Mouse (Mus musculus) midbrain, embryonic 13.5 days (tissue): ENCODE results near the gene Nup214. TPM values are rescaled to one million over a fixed set of nuclear protein-coding genes. Genes with fewer than 3 reads are reported as not detected.

Source experiments
- ATAC-seq: fragments of 200-750 bp; cut with Nextera tagmentation; 2 replicates; pipeline ENCODE4 v1.8.0; 2017; ENCODE audit warnings: mild to moderate bottlenecking, moderate TSS enrichment, moderate library complexity
- H3K27ac ChIP-seq: fragments of 300-500 bp; sonication (generic); 2 replicates; pipeline ENCODE4 v1.5.1; 2015; ENCODE audit warnings: inconsistent platforms, mild to moderate bottlenecking, moderate library complexity
- H3K27me3 ChIP-seq: fragments of 300-500 bp; sonication (generic); 2 replicates; pipeline ENCODE4 v1.6.1; 2015; ENCODE audit warnings: mild to moderate bottlenecking, inconsistent platforms
- H3K36me3 ChIP-seq: fragments of 300-500 bp; sonication (generic); 2 replicates; pipeline ENCODE4 v1.6.1; 2015; ENCODE audit warnings: mild to moderate bottlenecking, inconsistent platforms
- H3K4me1 ChIP-seq: fragments of 300-500 bp; sonication (generic); replicated peaks from 2 replicates; pipeline ENCODE4 v1.6.1; 2015; ENCODE audit warnings: inconsistent platforms
- H3K4me2 ChIP-seq: fragments of 300-500 bp; sonication (generic); replicated peaks from 2 replicates; pipeline ENCODE4 v1.6.1; 2015; ENCODE audit warnings: moderate library complexity, mild to moderate bottlenecking, inconsistent platforms
- H3K4me3 ChIP-seq: fragments of 300-500 bp; sonication (generic); replicated peaks from 2 replicates; pipeline ENCODE4 v1.5.1; 2015; ENCODE audit warnings: mild to moderate bottlenecking, inconsistent platforms
- H3K9ac ChIP-seq: fragments of 300-500 bp; sonication (generic); replicated peaks from 2 replicates; pipeline ENCODE4 v1.6.1; 2015; ENCODE audit warnings: mild to moderate bottlenecking, inconsistent platforms
- H3K9me3 ChIP-seq: fragments of 300-500 bp; sonication (generic); 2 replicates; pipeline ENCODE4 v1.6.1; 2016; ENCODE audit warnings: mild to moderate bottlenecking, inconsistent platforms
- WGBS: fragments of 180-500 bp; shearing (Covaris S2); methylation state at CpG from one replicate; pipeline ENCODE4 v1.1.7; 2015; 5-methylcytosine and 5-hydroxymethylcytosine counted together
- polyA plus RNA-seq: library from polyadenylated mRNA; unstranded; fragments of >200 nt; fragmentation: Nextera tagmentation; extraction: Ambion mirVana; gene quantifications from 2 replicates; pipeline ENCODE4 v1.2.1, GENCODE M21; 2015

The Nup214 gene
- polyA plus RNA-seq, 1 experiment from 2014 or later, result 84.5 TPM

GRCm38 (mm10) chr2:32079191-32079725, 105.0 kb downstream of the Nup214 start:
- ATAC-seq, result no peak

GRCm38 (mm10) chr2:32080681-32081080, 106.4 kb downstream of the Nup214 start:
- H3K4me1 ChIP-seq, result peaks cover 21% of the 10 kb centered on the region
- no peak overlapping the region for H3K4me3 ChIP-seq
- H3K4me2 ChIP-seq, result no peak overlapping the region
- ATAC-seq, result no peak
- WGBS, result 89% methylated on average over 3 of the region's 3 CpGs
- H3K27me3 ChIP-seq, result peaks cover 55% of the 10 kb centered on the region
- no peak overlapping the region for H3K27ac ChIP-seq
- no peak overlapping the region for H3K9ac ChIP-seq
- H3K9me3 ChIP-seq, result no peaks in the 10 kb centered on the region
- no peaks in the 10 kb centered on the region for H3K36me3 ChIP-seq

More at GRCm38 (mm10) chr2:32079191-32079725, 105.0 kb downstream of the Nup214 start:
- H3K36me3 ChIP-seq, result no peaks in the 10 kb centered on the region
- WGBS, result 91% methylated on average over 14 of the region's 14 CpGs
- no peak overlapping the region for H3K4me3 ChIP-seq
- no peak overlapping the region for H3K27ac ChIP-seq
- H3K9ac ChIP-seq, result no peak overlapping the region
- H3K27me3 ChIP-seq, result peaks cover 43% of the 10 kb centered on the region
- no peak overlapping the region for H3K4me2 ChIP-seq
- peaks cover 19% of the 10 kb centered on the region for H3K4me1 ChIP-seq
- no peaks in the 10 kb centered on the region for H3K9me3 ChIP-seq

- no peaks in the 10 kb centered on the region for H3K36me3 ChIP-seq
- H3K27me3 ChIP-seq, result peaks cover 63% of the 10 kb centered on the region
- H3K27ac ChIP-seq, result no peak overlapping the region
- no peaks in the 10 kb centered on the region for H3K9me3 ChIP-seq
- no peak overlapping the region for H3K4me2 ChIP-seq
- ATAC-seq, result no peak
- H3K4me3 ChIP-seq, result no peak overlapping the region
- no peak overlapping the region for H3K9ac ChIP-seq
- 81% methylated on average over 14 of the region's 14 CpGs for WGBS
- H3K4me1 ChIP-seq, result peaks cover 21% of the 10 kb centered on the region
These were observed 107.2 kb downstream of the Nup214 start for GRCm38 (mm10) chr2:32081296-32081929.

- 45% methylated on average over 2 of the region's 2 CpGs for WGBS
- Histone ChIP-seq H3K27me3 (peaks cover 71% of the 10 kb centered on the region), H3K4me2 (peak overlapping the region; percentile 99; the same call in 1 of the 2 replicates), H3K9me3 (no peaks in the 10 kb centered on the region), H3K4me3 (no peak overlapping the region; the same call in 1 of the 2 replicates), H3K4me1 (peaks cover 21% of the 10 kb centered on the region), H3K9ac (no peak overlapping the region), H3K27ac (no peak overlapping the region), H3K36me3 (no peaks in the 10 kb centered on the region)
- ATAC-seq, result no peak
These were observed 108.0 kb downstream of the Nup214 start for GRCm38 (mm10) chr2:32082229-32082628.

- peak; percentile 16; the same call in 1 of the 2 replicates for ATAC-seq
- peak overlapping the region; percentile 65 for H3K4me3 ChIP-seq
- H3K9me3 ChIP-seq, result no peaks in the 10 kb centered on the region
- peaks cover 23% of the 10 kb centered on the region for H3K4me1 ChIP-seq
- no peaks in the 10 kb centered on the region for H3K36me3 ChIP-seq
- no peak overlapping the region for H3K27ac ChIP-seq
- WGBS, result 1% methylated on average over 88 of the region's 91 CpGs
- peak overlapping the region; percentile 99 for H3K4me2 ChIP-seq
- peaks cover 82% of the 10 kb centered on the region for H3K27me3 ChIP-seq
- peak overlapping the region; percentile 51 for H3K9ac ChIP-seq
These were observed 109.1 kb downstream of the Nup214 start for GRCm38 (mm10) chr2:32083159-32084011.

- peak; percentile 86 for ATAC-seq
- peaks cover 91% of the 10 kb centered on the region for H3K27me3 ChIP-seq
- H3K4me2 ChIP-seq, result peak within 1 kb of the TSS; percentile 99
- no peaks in the 10 kb centered on the region for H3K9me3 ChIP-seq
- H3K9ac ChIP-seq, result peak within 1 kb of the TSS; percentile 71
- H3K4me1 ChIP-seq, result peaks cover 29% of the 10 kb centered on the region
- under 1% methylated on average over 58 of the region's 68 CpGs for WGBS
- H3K27ac ChIP-seq, result no peak within 1 kb of the TSS
- H3K36me3 ChIP-seq, result no peaks in the 10 kb centered on the region
- peak within 1 kb of the TSS; percentile 65 for H3K4me3 ChIP-seq
These were observed 110.1 kb downstream of the Nup214 start, which contains the start of gene Fam78a for GRCm38 (mm10) chr2:32084111-32084871. Gene Fam78a, minus strand, starts transcription at chr2:32084857.

GRCm38 (mm10) chr2:32084872-32085199, 110.6 kb downstream of the Nup214 start:
- peaks cover 29% of the 10 kb centered on the region for H3K4me1 ChIP-seq
- H3K36me3 ChIP-seq, result no peaks in the 10 kb centered on the region
- ATAC-seq, result peak; percentile 6; the same call in 1 of the 2 replicates
- H3K4me2 ChIP-seq, result peak overlapping the region; percentile 99
- H3K9me3 ChIP-seq, result no peaks in the 10 kb centered on the region
- peak overlapping the region; percentile 65 for H3K4me3 ChIP-seq
- 19% methylated on average over 2 of the region's 2 CpGs for WGBS
- no peak overlapping the region for H3K9ac ChIP-seq
- H3K27ac ChIP-seq, result no peak overlapping the region
- H3K27me3 ChIP-seq, result peaks cover 96% of the 10 kb centered on the region

- H3K27me3 ChIP-seq, result peaks cover 96% of the 10 kb centered on the region
- no peak overlapping the region for H3K27ac ChIP-seq
- H3K9ac ChIP-seq, result no peak overlapping the region
- no peak overlapping the region for H3K4me2 ChIP-seq
- ATAC-seq, result no peak; the same call in 1 of the 2 replicates
- H3K36me3 ChIP-seq, result no peaks in the 10 kb centered on the region
- H3K4me3 ChIP-seq, result no peak overlapping the region
- peaks cover 31% of the 10 kb centered on the region for H3K4me1 ChIP-seq
- WGBS, result 72% methylated on average over 2 of the region's 2 CpGs
- no peaks in the 10 kb centered on the region for H3K9me3 ChIP-seq
These were observed 111.0 kb downstream of the Nup214 start for GRCm38 (mm10) chr2:32085231-32085630.

GRCm38 (mm10) chr2:32087606-32088005, 113.4 kb downstream of the Nup214 start:
- Histone ChIP-seq H3K4me3 (no peak overlapping the region), H3K27ac (no peak overlapping the region), H3K9me3 (no peaks in the 10 kb centered on the region), H3K4me1 (peaks cover 30% of the 10 kb centered on the region), H3K27me3 (peaks cover 80% of the 10 kb centered on the region), H3K9ac (no peak overlapping the region), H3K36me3 (no peaks in the 10 kb centered on the region), H3K4me2 (no peak overlapping the region)
- no peak for ATAC-seq
- WGBS, result 64% methylated on average over 4 of the region's 4 CpGs

GRCm38 (mm10) chr2:32088372-32088981, 114.2 kb downstream of the Nup214 start:
- no peak for ATAC-seq
- peak overlapping the region; percentile 45 for H3K4me2 ChIP-seq
- no peaks in the 10 kb centered on the region for H3K36me3 ChIP-seq
- H3K4me1 ChIP-seq, result peaks cover 21% of the 10 kb centered on the region
- 9% methylated on average over 35 of the region's 35 CpGs for WGBS
- H3K9ac ChIP-seq, result no peak overlapping the region
- peak overlapping the region; percentile 20 for H3K4me3 ChIP-seq
- peaks cover 71% of the 10 kb centered on the region for H3K27me3 ChIP-seq
- no peaks in the 10 kb centered on the region for H3K9me3 ChIP-seq
- H3K27ac ChIP-seq, result no peak overlapping the region

- no peak overlapping the region for H3K9ac ChIP-seq
- H3K27me3 ChIP-seq, result peaks cover 60% of the 10 kb centered on the region
- H3K4me1 ChIP-seq, result peaks cover 12% of the 10 kb centered on the region
- WGBS, result 73% methylated on average over 3 of the region's 3 CpGs
- no peak overlapping the region for H3K4me2 ChIP-seq
- H3K9me3 ChIP-seq, result no peaks in the 10 kb centered on the region
- H3K27ac ChIP-seq, result no peak overlapping the region
- H3K4me3 ChIP-seq, result no peak overlapping the region
- ATAC-seq, result no peak
- no peaks in the 10 kb centered on the region for H3K36me3 ChIP-seq
These were observed 115.4 kb downstream of the Nup214 start for GRCm38 (mm10) chr2:32089606-32090005.
